In the genomic region with DNA sequence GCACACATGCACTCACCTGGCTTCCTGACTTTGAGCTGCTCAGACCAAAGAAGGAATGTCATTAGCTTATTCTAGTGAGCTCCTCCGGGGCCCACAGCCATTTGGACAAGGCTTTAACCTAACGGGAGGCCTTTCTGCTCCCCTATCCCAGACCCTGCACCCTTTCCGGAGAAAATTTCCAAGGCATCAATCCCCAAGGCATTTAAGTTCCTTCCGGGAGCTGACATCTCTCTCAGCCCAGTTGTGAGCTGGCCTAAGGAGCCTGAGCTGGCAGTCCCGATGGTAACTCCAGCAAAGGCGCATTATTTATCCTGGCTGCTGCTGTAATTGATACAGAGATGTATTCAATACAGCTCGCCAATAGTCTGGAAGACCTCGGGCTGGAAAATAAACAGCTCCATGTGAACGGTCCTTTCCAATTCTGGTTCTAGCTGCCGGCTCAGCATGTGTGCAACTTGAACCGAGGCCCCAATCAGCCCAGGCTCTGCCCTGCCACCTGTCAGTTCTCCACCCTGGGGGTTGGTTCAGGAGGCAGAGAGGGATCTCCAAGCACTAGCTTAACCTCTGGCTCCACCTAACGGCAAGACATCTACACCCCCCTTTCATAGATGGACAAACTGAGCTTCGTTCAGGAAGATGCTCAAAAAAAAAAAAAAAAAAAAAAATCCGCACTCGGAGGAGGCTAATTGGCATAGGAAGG, we compare ENCODE assay signal across 8 mouse cellular contexts. TPM values are rescaled to one million over a fixed set of nuclear protein-coding genes. Genes with fewer than 3 reads are reported as not detected.
DNase-seq lines count a peak whose midpoint lies in the region; ATAC-seq and TF ChIP-seq lines count a peak whose summit lies in the region.

No protein-coding gene starts in this region.

- in situ Hi-C loops in ES-E14 (cut with MboI; ENCODE audit: low sequenced_read_pairs in 2 of 2, unreplicated experiment in 2 of 2) = no loop called here

- H3K27ac ChIP-seq in ES-E14 (ENCODE audit: insufficient read depth, low read depth, low read length, poor library complexity, severe bottlenecking) = no peak overlapping the region
- H3K27ac ChIP-seq in forebrain, embryonic 11.5 days (ENCODE audit: low read depth, low read length) = no peak overlapping the region

- WGBS in forebrain, embryonic 11.5 days = 12% methylated on average over 15 of the region's 15 CpGs

- H3K36me3 ChIP-seq in ES-E14 (ENCODE audit: control insufficient read depth, insufficient read depth, low read length, poor library complexity, severe bottlenecking) = no peaks in the 10 kb centered on the region
- no peaks in the 10 kb centered on the region; the same call in 1 of the 2 replicates for H3K36me3 ChIP-seq in forebrain, embryonic 11.5 days (ENCODE audit: control insufficient read depth, insufficient read depth, low read length)

- DNase-seq in ES-E14 (ENCODE audit: low read depth, low spot score) = peak; percentile 51
- DNase-seq in c-Kit-positive CD71-positive TER-119-negative erythroid progenitor cells, embryonic 14.5 days (ENCODE audit: low read depth) = peak; percentile 89
- DNase-seq in forebrain, embryonic 11.5 days (ENCODE audit: low spot score) = peak; percentile 74
- DNase-seq in heart, postnatal 4 days = peak; percentile 50
- DNase-seq in layer of hippocampus, postnatal 10 days (ENCODE audit: low spot score in 2 of 2) = peak; percentile 63 to 70
- DNase-seq in lung, postnatal 14 days = peak; percentile 76
- DNase-seq in right cerebral cortex, postnatal 25 days = peak; percentile 64
- no peak for DNase-seq in urinary bladder, postnatal 4 days (ENCODE audit: low spot score in 2 of 2)

- peak overlapping the region in 1 of 2 experiments; percentile 82; a peak in 1 of 4 replicates for H3K4me3 ChIP-seq in ES-E14 (ENCODE audit: insufficient read depth in 1 of 2, low read depth in 1 of 2, low read length in 2 of 2, poor library complexity in 1 of 2, severe bottlenecking in 1 of 2)
- peak overlapping the region; percentile 80 for H3K4me3 ChIP-seq in forebrain, embryonic 11.5 days (ENCODE audit: low read depth, low read length)

- H3K27me3 ChIP-seq in forebrain, embryonic 11.5 days (ENCODE audit: control insufficient read depth, insufficient read depth, low read length) = no peaks in the 10 kb centered on the region; the same call in 1 of the 2 replicates

- H3K4me1 ChIP-seq in ES-E14 (ENCODE audit: control insufficient read depth in 2 of 2, insufficient read depth in 2 of 2, low read length in 2 of 2, poor library complexity in 1 of 2) = no peaks in the 10 kb centered on the region
- H3K4me1 ChIP-seq in forebrain, embryonic 11.5 days (replicated peaks; ENCODE audit: control insufficient read depth, insufficient read depth, low read length) = peaks cover 17% of the 10 kb centered on the region

- peak overlapping the region; percentile 89 for H3K4me2 ChIP-seq in forebrain, embryonic 11.5 days (ENCODE audit: low read depth, low read length, severe bottlenecking)

- H3K9ac ChIP-seq in ES-E14 (ENCODE audit: insufficient read depth, low read depth, low read length, poor library complexity, severe bottlenecking) = no peak overlapping the region
- peak overlapping the region; percentile 95 for H3K9ac ChIP-seq in forebrain, embryonic 11.5 days (ENCODE audit: low read length)

- ATAC-seq in forebrain, embryonic 11.5 days (replicated peaks; ENCODE audit: low FRiP score) = no peak; the same call in 1 of the 2 replicates

- H3K9me3 ChIP-seq in ES-E14 (ENCODE audit: control insufficient read depth, insufficient read depth, low read depth, low read length) = no peaks in the 10 kb centered on the region
- no peaks in the 10 kb centered on the region for H3K9me3 ChIP-seq in forebrain, embryonic 11.5 days (ENCODE audit: control insufficient read depth, low read length)

TF ChIP-seq in ES-E14, 5 proteins besides CTCF, POLR2A, EP300 and RAD21:
- TF ChIP-seq ZNF384 (IDR thresholded peaks at IDR 0.05; ENCODE audit: low read depth, low read length) (peak; percentile 92), ZC3H11A (IDR thresholded peaks at IDR 0.05; ENCODE audit: borderline replicate concordance, low read depth, low read length) (no peak)

RNA-seq across cellular contexts. Expression of a gene that starts 1.0 kb away (rescaled TPM):
- 5.8 and 7.9 TPM in 2 replicates for total RNA-seq in ES-E14 (2012; rRNA removed)
- polyA plus RNA-seq in forebrain, embryonic 11.5 days (2014; fragmentation: Nextera tagmentation; extraction: Ambion mirVana) = 13.3 and 16.1 TPM in 2 replicates
- 10 to 100 TPM; 17.0 to 17.5 TPM for total RNA-seq in heart, postnatal 4 days (2021)
- total RNA-seq in layer of hippocampus, postnatal 10 days (2021) = 100 to 1,000 TPM; 171 to 181 TPM

RNA-seq across cellular contexts. Expression of a gene that starts 27.3 kb away (rescaled TPM):
- 6.5 and 8.4 TPM in 2 replicates for total RNA-seq in ES-E14 (2012; rRNA removed)
- polyA plus RNA-seq in forebrain, embryonic 11.5 days (2014; fragmentation: Nextera tagmentation; extraction: Ambion mirVana) = 13.6 and 15.7 TPM in 2 replicates
- total RNA-seq in heart, postnatal 4 days (2021) = 10 to 100 TPM; 16.9 to 17.3 TPM
- total RNA-seq in layer of hippocampus, postnatal 10 days (2021) = 10 to 100 TPM; 31.0 to 34.9 TPM

Comparison
In these comparisons a context has a peak if more than half of its experiments do, and no peak if none do; other contexts are left out.
1. DNase-seq: peak in ES-E14 (single experiment), c-Kit-positive CD71-positive TER-119-negative erythroid progenitor cells, embryonic 14.5 days (single experiment), forebrain, embryonic 11.5 days (single experiment), heart, postnatal 4 days (single experiment), layer of hippocampus, postnatal 10 days (2 of 2), lung, postnatal 14 days (single experiment) and right cerebral cortex, postnatal 25 days (single experiment); none in urinary bladder, postnatal 4 days (0 of 2).
2. RNA of a gene that starts 1.0 kb away (total RNA-seq): 171 to 181 TPM in layer of hippocampus, postnatal 10 days; 17.0 to 17.5 TPM in heart, postnatal 4 days and 5.8 to 7.9 TPM in ES-E14; every median in the first group is over 4 times any median in the second.